10 mouse cellular contexts compared by ENCODE assay signal in the genomic region with DNA sequence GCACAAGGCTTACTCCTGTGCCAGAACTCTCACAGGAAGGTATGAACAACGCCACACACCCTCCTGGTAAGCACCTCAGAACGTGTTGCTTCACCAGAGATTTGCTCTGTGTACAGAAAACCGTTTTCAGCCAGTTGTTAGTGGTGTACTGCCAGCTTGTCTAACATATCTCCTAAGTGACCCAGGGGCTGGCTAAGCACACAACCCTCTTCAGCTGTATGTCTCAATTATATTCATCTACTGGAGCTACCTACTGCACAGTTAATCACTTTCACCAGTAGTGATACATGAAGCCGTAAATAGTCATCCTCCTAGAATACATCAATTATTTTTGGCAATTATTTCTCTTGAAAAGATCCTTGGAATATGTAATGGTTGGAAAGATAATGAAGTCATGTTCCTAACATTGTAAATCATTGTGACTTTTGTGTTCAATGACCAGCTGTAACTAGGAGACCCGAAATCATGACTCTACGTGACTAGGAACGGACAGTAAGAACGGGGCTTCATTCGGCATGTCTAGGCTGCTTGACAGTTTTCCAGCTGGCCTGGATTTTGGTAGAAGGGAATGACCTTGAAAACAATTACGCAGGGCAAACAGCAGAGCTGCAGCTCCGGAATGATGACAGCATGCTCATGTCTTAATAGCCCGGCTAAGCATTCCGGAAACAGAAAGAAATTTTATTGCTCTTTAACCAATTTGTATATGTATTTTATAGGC.
DNase-seq lines count a peak whose midpoint lies in the region; ATAC-seq and TF ChIP-seq lines count a peak whose summit lies in the region.
"Had no signal": no experiment of that assay in that cellular context is flagged by ENCODE, and none has a peak within 500 bp of the region (broad histone marks: within the 10 kb centered on the region; RNA-seq: fewer than 3 reads in every experiment).

No protein-coding gene starts in this region.

- no peak overlapping the region for H3K9ac ChIP-seq in stomach, embryonic 15.5 days
- H3K9ac ChIP-seq in stomach, postnatal 0 days (ENCODE audit: low read length), result no peak overlapping the region
- H3K9ac ChIP-seq in hindbrain, postnatal 0 days (replicated peaks; ENCODE audit: low read length), result no peak overlapping the region

- 49% methylated on average over 13 of the region's 13 CpGs for WGBS in stomach, embryonic 15.5 days
- WGBS in stomach, postnatal 0 days, result 53% methylated on average over 13 of the region's 13 CpGs
- 45% methylated on average over 13 of the region's 13 CpGs for whole genome bisulfite sequencing in hindbrain, postnatal 0 days

- H3K4me2 ChIP-seq in stomach, embryonic 15.5 days, result no peak overlapping the region
- H3K4me2 ChIP-seq in stomach, postnatal 0 days (replicated peaks; ENCODE audit: low read depth), result no peak overlapping the region
- no peak overlapping the region for H3K4me2 ChIP-seq in hindbrain, postnatal 0 days (ENCODE audit: low read depth, low read length)

- peak; percentile 89 for DNase-seq in heart, adult 11 months
- DNase-seq in heart, postnatal 25 days (ENCODE audit: low spot score), result no peak
- no peak for DNase-seq in stomach, postnatal 0 days (ENCODE audit: low spot score)
- DNase-seq in hindbrain, postnatal 0 days (ENCODE audit: low spot score), result peak; percentile 72
- DNase-seq in urinary bladder, postnatal 36 days (ENCODE audit: low spot score in 2 of 2), result peak; percentile 7 to 8
- DNase-seq in left cerebral cortex, postnatal 14 days (ENCODE audit: low spot score in 2 of 2), result no peak
- DNase-seq: thymus, postnatal 36 days had no signal

- peak; percentile 63; the same call in 1 of the 2 replicates for ATAC-seq in stomach, embryonic 15.5 days (ENCODE audit: insufficient read depth, low FRiP score, low read depth)
- no peak for ATAC-seq in stomach, postnatal 0 days (ENCODE audit: low FRiP score, low TSS enrichment)
- ATAC-seq in hindbrain, postnatal 0 days, result peak; percentile 75
- no peak for ATAC-seq in inflammation-experienced regulatory T-cells, adult 6 months

- TF ChIP-seq EP300 in stomach, postnatal 0 days (optimal IDR thresholded peaks at IDR 0.05), result no peak

- no peak overlapping the region for H3K4me3 ChIP-seq in stomach, embryonic 15.5 days (replicated peaks)
- H3K4me3 ChIP-seq in stomach, postnatal 0 days (ENCODE audit: low read depth, low read length), result no peak overlapping the region
- no peak overlapping the region for H3K4me3 ChIP-seq in hindbrain, postnatal 0 days (ENCODE audit: low read length)
- H3K4me3 ChIP-seq: limb, embryonic 10.5 days had no signal

- H3K27ac ChIP-seq in stomach, embryonic 15.5 days, result no peak overlapping the region
- no peak overlapping the region for H3K27ac ChIP-seq in stomach, postnatal 0 days (replicated peaks)
- H3K27ac ChIP-seq in hindbrain, postnatal 0 days, result no peak overlapping the region
- H3K27ac ChIP-seq: limb, embryonic 10.5 days had no signal

- H3K9me3 ChIP-seq in stomach, embryonic 15.5 days, result no peaks in the 10 kb centered on the region
- no peaks in the 10 kb centered on the region for H3K9me3 ChIP-seq in stomach, postnatal 0 days (ENCODE audit: control insufficient read depth, low read length)
- H3K9me3 ChIP-seq in hindbrain, postnatal 0 days (ENCODE audit: low read length), result no peaks in the 10 kb centered on the region
- H3K9me3 ChIP-seq: limb, embryonic 10.5 days had no signal

- no peak for TF ChIP-seq CTCF in stomach, postnatal 0 days (IDR thresholded peaks at IDR 0.05; ENCODE audit: low read depth)
- no peak for TF ChIP-seq CTCF in hindbrain, postnatal 0 days (IDR thresholded peaks at IDR 0.05; ENCODE audit: low read depth)

- intact Hi-C loops in heart, postnatal 25 days (cut with DNase I), result no loop called here
- intact Hi-C loops in left cerebral cortex, postnatal 14 days (cut with DNase I), result no loop called here

- no peaks in the 10 kb centered on the region for H3K36me3 ChIP-seq in stomach, embryonic 15.5 days
- no peaks in the 10 kb centered on the region for H3K36me3 ChIP-seq in stomach, postnatal 0 days (ENCODE audit: control insufficient read depth, insufficient read depth, low read length)
- H3K36me3 ChIP-seq in hindbrain, postnatal 0 days (ENCODE audit: insufficient read depth, low read length), result no peaks in the 10 kb centered on the region
- H3K36me3 ChIP-seq: limb, embryonic 10.5 days had no signal

- H3K27me3 ChIP-seq in stomach, embryonic 15.5 days (replicated peaks), result no peaks in the 10 kb centered on the region
- H3K27me3 ChIP-seq in stomach, postnatal 0 days (ENCODE audit: control insufficient read depth, insufficient read depth, low read length), result no peaks in the 10 kb centered on the region
- no peaks in the 10 kb centered on the region for H3K27me3 ChIP-seq in hindbrain, postnatal 0 days (ENCODE audit: insufficient read depth, low read length)

- H3K4me1 ChIP-seq in stomach, embryonic 15.5 days, result no peaks in the 10 kb centered on the region
- H3K4me1 ChIP-seq in stomach, postnatal 0 days (replicated peaks; ENCODE audit: control insufficient read depth, insufficient read depth), result no peaks in the 10 kb centered on the region
- H3K4me1 ChIP-seq in hindbrain, postnatal 0 days (ENCODE audit: insufficient read depth, low read length), result no peaks in the 10 kb centered on the region

Comparison
In these comparisons a context has a peak if more than half of its experiments do, and no peak if none do; other contexts are left out.
1. DNase-seq: peak in heart, adult 11 months (single experiment), hindbrain, postnatal 0 days (single experiment) and urinary bladder, postnatal 36 days (2 of 2); none in heart, postnatal 25 days (single experiment), stomach, postnatal 0 days (single experiment) and left cerebral cortex, postnatal 14 days (0 of 2).
2. ATAC-seq: peak in stomach, embryonic 15.5 days (single experiment) and hindbrain, postnatal 0 days (single experiment); none in stomach, postnatal 0 days (single experiment) and inflammation-experienced regulatory T-cells, adult 6 months (single experiment).